Mouse (Mus musculus): ENCODE data around the gene Chsy1. TPM values are rescaled to one million over a fixed set of nuclear protein-coding genes. Genes with fewer than 3 reads are reported as not detected.
A peak's percentile ranks its signal among the peaks of the same experiment; 100 is the strongest.

Gene Chsy1
- polyA plus RNA-seq, 1 experiment from 2014 or later: 29.0 TPM

- Histone ChIP-seq H3K27me3 (ENCODE audit: insufficient read depth, low read length) (no peaks in the 10 kb centered on the region), H3K27ac (ENCODE audit: low read depth) (no peak overlapping the region), H3K36me3 (ENCODE audit: insufficient read depth) (peaks cover 75% of the 10 kb centered on the region), H3K9ac (no peak overlapping the region), H3K4me1 (ENCODE audit: insufficient read depth) (peaks cover 8% of the 10 kb centered on the region; the same call in 1 of the 2 replicates), H3K4me2 (no peak overlapping the region), H3K9me3 (ENCODE audit: low read depth, low read length) (no peaks in the 10 kb centered on the region), H3K4me3 (ENCODE audit: low read depth, low read length) (no peak overlapping the region)
- WGBS: 83% methylated on average over 6 of the region's 6 CpGs
- TF ChIP-seq CTCF (IDR thresholded peaks at IDR 0.05; ENCODE audit: low read depth): no peak
- ATAC-seq (ENCODE audit: insufficient read depth) (no peak), DNase-seq (no peak)
Observed at GRCm38 (mm10) chr7:66083757-66084156, 25.6 kb upstream of the Chsy1 start.

- 80% methylated on average over 7 of the region's 7 CpGs for WGBS
Observed at GRCm38 (mm10) chr7:66084546-66084945, 24.8 kb upstream of the Chsy1 start.

GRCm38 (mm10) chr7:66087652-66088051, 21.7 kb upstream of the Chsy1 start:
- WGBS: 90% methylated on average over 4 of the region's 4 CpGs
- no peak for DNase-seq

More at GRCm38 (mm10) chr7:66084546-66084945, 24.8 kb upstream of the Chsy1 start:
- peak; percentile 4 for DNase-seq
- Histone ChIP-seq H3K9me3 (ENCODE audit: low read depth, low read length) (no peaks in the 10 kb centered on the region), H3K4me1 (ENCODE audit: insufficient read depth) (peaks cover 8% of the 10 kb centered on the region; the same call in 1 of the 2 replicates), H3K27ac (ENCODE audit: low read depth) (no peak overlapping the region), H3K4me3 (ENCODE audit: low read depth, low read length) (no peak overlapping the region), H3K4me2 (no peak overlapping the region), H3K9ac (no peak overlapping the region), H3K36me3 (ENCODE audit: insufficient read depth) (peaks cover 83% of the 10 kb centered on the region), H3K27me3 (ENCODE audit: insufficient read depth, low read length) (no peaks in the 10 kb centered on the region)
- no peak for ATAC-seq (ENCODE audit: insufficient read depth)
- TF ChIP-seq CTCF (IDR thresholded peaks at IDR 0.05; ENCODE audit: low read depth): no peak

DNA sequence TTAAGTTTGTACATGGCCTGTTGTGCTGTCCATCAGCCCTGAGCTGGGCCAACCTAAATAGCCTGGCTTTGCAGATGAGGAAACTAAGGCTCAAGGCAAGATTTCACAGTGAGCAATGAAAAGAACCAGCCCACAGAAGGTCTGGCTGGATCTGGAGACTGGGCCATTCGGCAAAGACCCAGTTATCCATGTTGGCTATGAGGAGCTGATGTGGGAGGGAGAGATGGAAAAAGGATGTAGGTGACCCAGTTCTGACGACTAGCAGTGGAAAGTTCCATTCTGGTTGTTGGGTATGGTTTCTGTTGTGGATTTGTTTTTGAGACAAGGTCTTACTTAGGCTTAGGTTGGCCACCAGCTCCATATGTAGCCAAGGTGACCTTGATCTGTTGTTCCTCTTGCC, 21.2 kb upstream of the Chsy1 start:
- H3K4me2 ChIP-seq: no peak overlapping the region
- H3K27me3 ChIP-seq (ENCODE audit: insufficient read depth, low read length): no peaks in the 10 kb centered on the region
- no peaks in the 10 kb centered on the region for H3K9me3 ChIP-seq (ENCODE audit: low read depth, low read length)
- no peak for DNase-seq
- ATAC-seq (ENCODE audit: insufficient read depth): no peak
- H3K4me1 ChIP-seq (ENCODE audit: insufficient read depth): no peaks in the 10 kb centered on the region
- 88% methylated on average over 2 of the region's 2 CpGs for WGBS
- peaks cover 96% of the 10 kb centered on the region for H3K36me3 ChIP-seq (ENCODE audit: insufficient read depth)
- no peak overlapping the region for H3K4me3 ChIP-seq (ENCODE audit: low read depth, low read length)
- no peak overlapping the region for H3K9ac ChIP-seq
- no peak for TF ChIP-seq CTCF (IDR thresholded peaks at IDR 0.05; ENCODE audit: low read depth)
- no peak overlapping the region for H3K27ac ChIP-seq (ENCODE audit: low read depth)

More at GRCm38 (mm10) chr7:66087652-66088051, 21.7 kb upstream of the Chsy1 start:
- Histone ChIP-seq H3K27ac (ENCODE audit: low read depth) (no peak overlapping the region), H3K9ac (no peak overlapping the region), H3K4me2 (no peak overlapping the region), H3K36me3 (ENCODE audit: insufficient read depth) (peaks cover 99% of the 10 kb centered on the region), H3K27me3 (ENCODE audit: insufficient read depth, low read length) (no peaks in the 10 kb centered on the region), H3K4me3 (ENCODE audit: low read depth, low read length) (no peak overlapping the region), H3K4me1 (ENCODE audit: insufficient read depth) (no peaks in the 10 kb centered on the region), H3K9me3 (ENCODE audit: low read depth, low read length) (no peaks in the 10 kb centered on the region)
- no peak for TF ChIP-seq CTCF (IDR thresholded peaks at IDR 0.05; ENCODE audit: low read depth)
- ATAC-seq (ENCODE audit: insufficient read depth): no peak

- H3K9ac ChIP-seq: no peak overlapping the region
- no peaks in the 10 kb centered on the region for H3K27me3 ChIP-seq (ENCODE audit: insufficient read depth, low read length)
- DNase-seq (no peak), ATAC-seq (ENCODE audit: insufficient read depth) (no peak)
- H3K4me1 ChIP-seq (ENCODE audit: insufficient read depth): no peaks in the 10 kb centered on the region
- WGBS: 84% methylated on average over 11 of the region's 11 CpGs
- H3K36me3 ChIP-seq (ENCODE audit: insufficient read depth): peaks cover 69% of the 10 kb centered on the region
- no peak for TF ChIP-seq CTCF (IDR thresholded peaks at IDR 0.05; ENCODE audit: low read depth)
- no peaks in the 10 kb centered on the region for H3K9me3 ChIP-seq (ENCODE audit: low read depth, low read length)
- H3K4me3 ChIP-seq (ENCODE audit: low read depth, low read length): no peak overlapping the region
- H3K4me2 ChIP-seq: no peak overlapping the region
- no peak overlapping the region for H3K27ac ChIP-seq (ENCODE audit: low read depth)
Observed at GRCm38 (mm10) chr7:66090676-66091190, 18.6 kb upstream of the Chsy1 start.

GRCm38 (mm10) chr7:66091553-66091952, 17.8 kb upstream of the Chsy1 start:
- no peaks in the 10 kb centered on the region for H3K9me3 ChIP-seq (ENCODE audit: low read depth, low read length)
- WGBS: 84% methylated on average over 7 of the region's 7 CpGs
- no peak overlapping the region for H3K27ac ChIP-seq (ENCODE audit: low read depth)
- H3K4me1 ChIP-seq (ENCODE audit: insufficient read depth): no peaks in the 10 kb centered on the region
- H3K4me3 ChIP-seq (ENCODE audit: low read depth, low read length): no peak overlapping the region
- TF ChIP-seq CTCF (IDR thresholded peaks at IDR 0.05; ENCODE audit: low read depth): no peak
- H3K36me3 ChIP-seq (ENCODE audit: insufficient read depth): peaks cover 61% of the 10 kb centered on the region
- no peaks in the 10 kb centered on the region for H3K27me3 ChIP-seq (ENCODE audit: insufficient read depth, low read length)
- no peak overlapping the region for H3K9ac ChIP-seq
- no peak overlapping the region for H3K4me2 ChIP-seq
- no peak for ATAC-seq (ENCODE audit: insufficient read depth)
- DNase-seq: no peak

GRCm38 (mm10) chr7:66092656-66093055, 16.7 kb upstream of the Chsy1 start:
- ATAC-seq (ENCODE audit: insufficient read depth): no peak

More at GRCm38 (mm10) chr7:66092656-66093055, 16.7 kb upstream of the Chsy1 start:
- Histone ChIP-seq H3K36me3 (ENCODE audit: insufficient read depth) (peaks cover 50% of the 10 kb centered on the region), H3K27ac (ENCODE audit: low read depth) (no peak overlapping the region), H3K27me3 (ENCODE audit: insufficient read depth, low read length) (no peaks in the 10 kb centered on the region), H3K4me3 (ENCODE audit: low read depth, low read length) (no peak overlapping the region), H3K9me3 (ENCODE audit: low read depth, low read length) (no peaks in the 10 kb centered on the region), H3K4me1 (ENCODE audit: insufficient read depth) (no peaks in the 10 kb centered on the region), H3K4me2 (no peak overlapping the region), H3K9ac (no peak overlapping the region)
- no peak for DNase-seq
- 84% methylated on average over 8 of the region's 8 CpGs for WGBS
- TF ChIP-seq CTCF (IDR thresholded peaks at IDR 0.05; ENCODE audit: low read depth): no peak
